Mouse (Mus musculus): ENCODE results near the gene Ksr2. TPM values are rescaled to one million over a fixed set of nuclear protein-coding genes. Genes with fewer than 3 reads are reported as not detected.

Ksr2 gene
- polyA plus RNA-seq, 1 experiment: not detected

DNA sequence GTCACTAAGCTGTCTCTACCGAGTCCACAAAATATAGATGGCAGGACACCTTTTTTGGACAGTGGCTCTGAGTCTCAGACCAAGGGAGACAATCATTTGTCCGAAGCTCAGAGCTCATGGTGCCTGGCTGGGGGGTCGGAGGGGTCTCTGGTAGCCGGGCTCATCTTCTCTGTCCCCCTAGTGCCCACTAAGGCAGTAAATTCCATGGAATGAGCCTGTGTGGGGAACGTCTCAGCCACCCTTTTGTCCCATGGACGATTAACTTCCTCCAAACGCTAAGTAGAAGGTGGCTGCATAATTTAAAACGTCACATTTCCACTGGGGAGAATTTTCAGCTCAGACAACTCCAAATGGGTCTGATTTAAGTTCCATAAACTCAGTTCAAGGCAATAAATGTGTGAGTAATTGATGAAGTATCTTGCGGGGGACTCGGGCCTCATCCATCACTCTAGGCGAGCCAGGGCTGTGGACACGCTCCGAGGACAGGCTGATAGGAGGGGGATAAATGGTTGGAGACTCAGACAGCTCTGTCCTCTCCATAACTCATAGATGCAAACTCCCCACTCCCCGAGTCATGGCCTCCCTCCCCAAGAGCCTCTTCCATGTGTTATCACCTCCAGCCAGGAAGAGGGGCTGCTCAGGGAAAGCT is 237.6 kb downstream of the Ksr2 start:
- no peak overlapping the region for H3K4me3 ChIP-seq (ENCODE audit: insufficient read depth, low read length)
- no peaks in the 10 kb centered on the region for H3K4me1 ChIP-seq (ENCODE audit: control insufficient read depth, insufficient read depth, low read length)
- TF ChIP-seq CTCF (IDR thresholded peaks at IDR 0.05; ENCODE audit: borderline replicate concordance, insufficient read depth, low read length): no peak
- no peak overlapping the region for H3K27ac ChIP-seq (ENCODE audit: insufficient read depth, low read length)

DNA sequence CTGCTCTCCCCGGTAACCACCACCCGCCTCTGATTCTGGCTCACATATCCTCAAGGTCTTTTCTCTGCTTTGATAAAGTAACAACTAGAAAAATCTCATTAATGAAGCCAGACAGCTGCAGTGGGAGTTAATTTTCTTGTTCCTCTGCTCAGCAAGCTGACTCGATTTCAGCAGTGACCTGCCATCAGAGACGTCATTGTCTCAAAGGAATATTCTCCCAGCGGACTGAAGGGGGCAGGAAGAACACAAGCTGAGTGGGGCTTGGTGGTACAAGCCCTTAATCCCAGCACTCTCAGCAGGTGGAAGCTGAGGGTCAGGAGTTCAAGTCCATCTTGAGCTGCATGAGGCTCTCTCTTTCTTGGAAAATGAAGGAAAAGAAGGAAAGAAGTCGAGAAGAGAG is 244.8 kb downstream of the Ksr2 start:
- TF ChIP-seq CTCF (IDR thresholded peaks at IDR 0.05; ENCODE audit: borderline replicate concordance, insufficient read depth, low read length) (no peak), POLR2A (IDR thresholded peaks at IDR 0.05; ENCODE audit: low read depth, low read length) (no peak)
- Histone ChIP-seq H3K27ac (ENCODE audit: insufficient read depth, low read length) (no peak overlapping the region), H3K4me1 (ENCODE audit: control insufficient read depth, insufficient read depth, low read length) (no peaks in the 10 kb centered on the region), H3K4me3 (ENCODE audit: insufficient read depth, low read length) (no peak overlapping the region)

GRCm38 (mm10) chr5:117659596-117659995 is 245.8 kb downstream of the Ksr2 start:
- TF ChIP-seq CTCF (IDR thresholded peaks at IDR 0.05; ENCODE audit: borderline replicate concordance, insufficient read depth, low read length): no peak
- no peak for TF ChIP-seq POLR2A (IDR thresholded peaks at IDR 0.05; ENCODE audit: low read depth, low read length)
- H3K4me3 ChIP-seq (ENCODE audit: insufficient read depth, low read length): no peak overlapping the region
- H3K4me1 ChIP-seq (ENCODE audit: control insufficient read depth, insufficient read depth, low read length): no peaks in the 10 kb centered on the region
- peak overlapping the region; percentile 34; the same call in 1 of the 2 replicates for H3K27ac ChIP-seq (ENCODE audit: insufficient read depth, low read length)

DNA sequence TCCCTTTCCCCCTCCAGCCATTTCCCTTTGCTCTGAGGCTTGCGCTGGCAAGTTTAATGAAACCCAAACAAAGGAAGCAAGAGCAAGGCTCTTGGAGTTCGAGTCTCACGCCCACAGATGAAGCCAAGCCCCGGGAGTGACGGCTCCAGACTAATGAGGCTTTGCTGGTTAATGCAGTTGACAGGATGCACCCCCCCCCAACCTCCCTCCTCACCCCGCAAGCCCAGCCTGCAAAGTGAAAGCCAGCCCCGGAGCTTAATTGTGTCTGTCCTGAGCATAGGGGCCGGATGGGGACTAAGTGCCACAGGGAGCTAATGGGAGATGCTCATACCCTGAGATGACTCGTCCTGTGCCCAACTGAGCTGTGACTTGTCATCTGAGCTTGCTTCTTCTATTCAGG is 251.4 kb downstream of the Ksr2 start:
- Histone ChIP-seq H3K4me3 (ENCODE audit: insufficient read depth, low read length) (no peak overlapping the region), H3K4me1 (ENCODE audit: control insufficient read depth, insufficient read depth, low read length) (no peaks in the 10 kb centered on the region), H3K27ac (ENCODE audit: insufficient read depth, low read length) (no peak overlapping the region)
- TF ChIP-seq POLR2A (IDR thresholded peaks at IDR 0.05; ENCODE audit: low read depth, low read length): no peak
- no peak for TF ChIP-seq CTCF (IDR thresholded peaks at IDR 0.05; ENCODE audit: borderline replicate concordance, insufficient read depth, low read length)

DNA sequence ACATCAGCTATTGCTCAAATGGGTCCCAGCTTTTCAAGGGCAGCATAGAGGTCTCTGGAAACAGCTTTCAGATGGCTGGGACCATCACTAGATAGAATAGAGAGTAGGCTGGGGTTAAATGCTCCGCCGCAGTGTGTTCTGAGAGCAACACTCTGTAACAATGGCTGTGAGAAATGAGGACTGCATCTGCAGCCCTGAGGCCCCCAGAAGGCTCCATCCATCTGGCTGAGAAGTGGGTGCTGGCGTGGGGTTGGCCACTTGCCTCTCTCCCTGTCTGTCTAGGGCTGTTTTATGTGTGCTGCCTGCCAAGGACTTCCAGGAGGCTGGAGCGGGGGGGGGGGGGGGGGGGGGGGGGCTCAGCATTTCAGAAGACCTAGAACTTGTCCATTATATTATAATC is 253.5 kb downstream of the Ksr2 start:
- Histone ChIP-seq H3K4me1 (ENCODE audit: control insufficient read depth, insufficient read depth, low read length) (no peaks in the 10 kb centered on the region), H3K4me3 (ENCODE audit: insufficient read depth, low read length) (no peak overlapping the region), H3K27ac (ENCODE audit: insufficient read depth, low read length) (no peak overlapping the region)
- TF ChIP-seq POLR2A (IDR thresholded peaks at IDR 0.05; ENCODE audit: low read depth, low read length) (no peak), CTCF (IDR thresholded peaks at IDR 0.05; ENCODE audit: borderline replicate concordance, insufficient read depth, low read length) (no peak)

GRCm38 (mm10) chr5:117669265-117669664 is 255.5 kb downstream of the Ksr2 start:
- H3K4me1 ChIP-seq (ENCODE audit: control insufficient read depth, insufficient read depth, low read length): no peaks in the 10 kb centered on the region
- TF ChIP-seq POLR2A (IDR thresholded peaks at IDR 0.05; ENCODE audit: low read depth, low read length) (no peak), CTCF (IDR thresholded peaks at IDR 0.05; ENCODE audit: borderline replicate concordance, insufficient read depth, low read length) (no peak)

GRCm38 (mm10) chr5:117669843-117670242 is 256.0 kb downstream of the Ksr2 start:
- no peak for TF ChIP-seq CTCF (IDR thresholded peaks at IDR 0.05; ENCODE audit: borderline replicate concordance, insufficient read depth, low read length)
- TF ChIP-seq POLR2A (IDR thresholded peaks at IDR 0.05; ENCODE audit: low read depth, low read length): no peak
- Histone ChIP-seq H3K27ac (ENCODE audit: insufficient read depth, low read length) (no peak overlapping the region), H3K4me3 (ENCODE audit: insufficient read depth, low read length) (no peak overlapping the region), H3K4me1 (ENCODE audit: control insufficient read depth, insufficient read depth, low read length) (no peaks in the 10 kb centered on the region)

More at GRCm38 (mm10) chr5:117669265-117669664, 255.5 kb downstream of the Ksr2 start:
- Histone ChIP-seq H3K27ac (ENCODE audit: insufficient read depth, low read length) (no peak overlapping the region), H3K4me3 (ENCODE audit: insufficient read depth, low read length) (no peak overlapping the region)

DNA sequence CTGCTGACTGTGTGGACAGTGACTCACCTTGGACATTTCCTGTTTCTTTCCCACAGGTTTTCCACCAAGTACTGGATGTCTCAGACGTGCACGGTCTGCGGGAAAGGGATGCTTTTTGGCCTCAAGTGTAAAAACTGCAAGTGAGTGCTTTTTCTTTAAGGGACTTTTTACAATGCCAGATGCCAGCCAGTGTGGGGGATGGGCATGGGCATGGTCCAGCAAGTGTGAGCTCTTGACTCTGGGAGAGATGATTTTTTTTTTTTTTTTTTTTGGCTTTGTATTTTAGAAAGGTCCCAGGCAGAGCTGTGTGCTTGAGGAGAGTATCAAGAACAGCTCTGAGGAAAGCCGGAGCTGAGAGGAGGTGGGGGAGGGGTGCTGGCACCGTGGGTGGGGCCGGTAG is 257.6 kb downstream of the Ksr2 start:
- Histone ChIP-seq H3K27ac (ENCODE audit: insufficient read depth, low read length) (no peak overlapping the region), H3K4me3 (ENCODE audit: insufficient read depth, low read length) (no peak overlapping the region), H3K4me1 (ENCODE audit: control insufficient read depth, insufficient read depth, low read length) (no peaks in the 10 kb centered on the region)
- TF ChIP-seq POLR2A (IDR thresholded peaks at IDR 0.05; ENCODE audit: low read depth, low read length) (no peak), CTCF (IDR thresholded peaks at IDR 0.05; ENCODE audit: borderline replicate concordance, insufficient read depth, low read length) (no peak)

GRCm38 (mm10) chr5:117675840-117676239 is 262.0 kb downstream of the Ksr2 start:
- TF ChIP-seq CTCF (IDR thresholded peaks at IDR 0.05; ENCODE audit: borderline replicate concordance, insufficient read depth, low read length): no peak
- no peak for TF ChIP-seq POLR2A (IDR thresholded peaks at IDR 0.05; ENCODE audit: low read depth, low read length)
- Histone ChIP-seq H3K4me1 (ENCODE audit: control insufficient read depth, insufficient read depth, low read length) (no peaks in the 10 kb centered on the region), H3K4me3 (ENCODE audit: insufficient read depth, low read length) (no peak overlapping the region), H3K27ac (ENCODE audit: insufficient read depth, low read length) (no peak overlapping the region)

GRCm38 (mm10) chr5:117677231-117677630 is 263.4 kb downstream of the Ksr2 start:
- Histone ChIP-seq H3K4me1 (ENCODE audit: control insufficient read depth, insufficient read depth, low read length) (no peaks in the 10 kb centered on the region), H3K27ac (ENCODE audit: insufficient read depth, low read length) (no peak overlapping the region), H3K4me3 (ENCODE audit: insufficient read depth, low read length) (no peak overlapping the region)
- TF ChIP-seq CTCF (IDR thresholded peaks at IDR 0.05; ENCODE audit: borderline replicate concordance, insufficient read depth, low read length) (no peak), POLR2A (IDR thresholded peaks at IDR 0.05; ENCODE audit: low read depth, low read length) (no peak)
